Mouse (Mus musculus) MEL (cell line): ENCODE results near the gene Nat14.

Experiments used
- CTCF ChIP-seq, 3 experiments: IDR thresholded peaks in 2 of 3; conservative IDR thresholded peaks in 1 of 3; 2 replicates each; pipeline ENCODE4 v1.5.1; 2011 to 2012; ENCODE audit warnings: low read length in 3 of 3, low read depth in 2 of 3, mild to moderate bottlenecking in 2 of 3, improper control_type of control experiment in 1 of 3, inconsistent platforms in 1 of 3, mixed read lengths in 1 of 3, moderate library complexity in 1 of 3; ENCODE audit not compliant: control insufficient read depth in 1 of 3, insufficient read depth in 1 of 3, poor library complexity in 1 of 3, severe bottlenecking in 1 of 3
- POLR2A ChIP-seq, 2 experiments: IDR thresholded peaks; 2 replicates each; pipeline ENCODE4 v1.6.1; 2011 to 2012; ENCODE audit warnings: low read length in 2 of 2, mild to moderate bottlenecking in 2 of 2, control low read depth in 1 of 2, improper control_type of control experiment in 1 of 2, low read depth in 1 of 2, moderate library complexity in 1 of 2; ENCODE audit not compliant: control insufficient read depth in 1 of 2, insufficient read depth in 1 of 2, poor library complexity in 1 of 2
- USF2 ChIP-seq, 2 experiments: IDR thresholded peaks; 2 replicates each; pipeline ENCODE4 v1.6.1; 2011 to 2012; ENCODE audit warnings: improper control_type of control experiment in 2 of 2, low read length in 2 of 2, borderline replicate concordance in 1 of 2, inconsistent platforms in 1 of 2, low read depth in 1 of 2, mild to moderate bottlenecking in 1 of 2; ENCODE audit not compliant: insufficient read depth in 1 of 2

GRCm38 (mm10) chr7:4886680-4887079 lies 35.1 kb upstream of the Nat14 start:
- TF ChIP-seq POLR2A (IDR thresholded peaks at IDR 0.05; ENCODE audit: control insufficient read depth in 1 of 2, insufficient read depth in 1 of 2, low read depth in 1 of 2, low read length in 2 of 2, poor library complexity in 1 of 2) (no peak), CTCF (IDR thresholded peaks at IDR 0.05 in 2 of 3, conservative IDR thresholded peaks at IDR 0.05 in 1 of 3; ENCODE audit: control insufficient read depth in 1 of 3, insufficient read depth in 1 of 3, low read depth in 2 of 3, low read length in 3 of 3, poor library complexity in 1 of 3, severe bottlenecking in 1 of 3) (no peak), USF2 (IDR thresholded peaks at IDR 0.05; ENCODE audit: borderline replicate concordance in 1 of 2, insufficient read depth in 1 of 2, low read depth in 1 of 2, low read length in 2 of 2) (no peak)
